Mouse (Mus musculus) left cerebral cortex, postnatal 25 days (tissue): ENCODE measurements around the gene Galntl6. TPM values are rescaled to one million over a fixed set of nuclear protein-coding genes. Genes with fewer than 3 reads are reported as not detected.
"Not testable (repeated sequence)": the region's sequence is repeated elsewhere in the genome, so short reads cannot be mapped to it uniquely, and the experiment has no call there.

ENCODE experiments used
- DNase-seq, 2 experiments: peaks; one replicate each; pipeline ENCODE4 v3.0.0; 2022; ENCODE audit warnings: low spot score in 2 of 2, mixed read lengths in 1 of 2
- intact Hi-C: fragments of 180-260 bp; cut with DNase I; formaldehyde crosslinking; loops from one replicate; pipeline ENCODE4 v1.15.1; 2025
- total RNA-seq, 2 experiments: library from RNA; stranded (reverse); gene quantifications; 2 replicates each; pipeline ENCODE4 v1.2.3; 2021

Galntl6 gene
- total RNA-seq, 2 experiments from 2014 or later, result 31.5 to 31.7 TPM

- intact Hi-C loops, result no loop called here
Measured at GRCm38 (mm10) chr8:57803821-57804220, 1108.6 kb downstream of the Galntl6 start.

GRCm38 (mm10) chr8:57801197-57801596, 1111.2 kb downstream of the Galntl6 start:
- intact Hi-C loops, result loop anchor here (2.0 kb wide), 2 partner anchors 260 to 370 kb away; no protein-coding TSS in a partner anchor
- no peak for DNase-seq

More at GRCm38 (mm10) chr8:57803821-57804220, 1108.6 kb downstream of the Galntl6 start:
- DNase-seq, result no peak

GRCm38 (mm10) chr8:57800327-57800726, 1112.1 kb downstream of the Galntl6 start:
- DNase-seq, result peak; percentile 88 to 94

GRCm38 (mm10) chr8:57799797-57800204, 1112.6 kb downstream of the Galntl6 start:
- peak; percentile 53 to 72 for DNase-seq

More at GRCm38 (mm10) chr8:57800327-57800726, 1112.1 kb downstream of the Galntl6 start:
- intact Hi-C loops, result loop anchor here (1.0 to 2.0 kb wide), 3 partner anchors 226 to 370 kb away; no protein-coding TSS in a partner anchor

GRCm38 (mm10) chr8:57793455-57793854, 1119.0 kb downstream of the Galntl6 start:
- intact Hi-C loops, result loop anchor here (5.0 kb wide), 1 partner anchor 141 kb away; the partner anchor contains the start of gene Galnt7
- DNase-seq, result no peak

More at GRCm38 (mm10) chr8:57799797-57800204, 1112.6 kb downstream of the Galntl6 start:
- intact Hi-C loops, result loop anchor here (1.0 to 2.0 kb wide), 3 partner anchors 226 to 369 kb away; no protein-coding TSS in a partner anchor

GRCm38 (mm10) chr8:57792246-57792645, 1120.2 kb downstream of the Galntl6 start:
- DNase-seq, result peak; percentile 28 to 38
- intact Hi-C loops, result loop anchor here (5.0 kb wide), 1 partner anchor 140 kb away; the partner anchor contains the start of gene Galnt7

- DNase-seq, result peak; percentile 37 to 58
Measured at GRCm38 (mm10) chr8:57791309-57791721, 1121.1 kb downstream of the Galntl6 start.

GRCm38 (mm10) chr8:57779551-57779950, 1132.9 kb downstream of the Galntl6 start:
- intact Hi-C loops, result no loop called here
- DNase-seq, result no peak

More at GRCm38 (mm10) chr8:57791309-57791721, 1121.1 kb downstream of the Galntl6 start:
- intact Hi-C loops, result loop anchor here (2.0 to 5.0 kb wide), 2 partner anchors 139 to 217 kb away; partner anchors contain the start of gene Galnt7

- no peak for DNase-seq
- intact Hi-C loops, result no loop called here
Measured at GRCm38 (mm10) chr8:57777988-57778721, 1134.3 kb downstream of the Galntl6 start.

- no peak for DNase-seq
- intact Hi-C loops, result no loop called here
Measured at GRCm38 (mm10) chr8:57776723-57777122, 1135.7 kb downstream of the Galntl6 start.

- peak; percentile 30 to 73 for DNase-seq
- intact Hi-C loops, result no loop called here
Measured at GRCm38 (mm10) chr8:57772732-57773265, 1139.6 kb downstream of the Galntl6 start.

GRCm38 (mm10) chr8:57767541-57767940, 1144.9 kb downstream of the Galntl6 start:
- intact Hi-C loops, result no loop called here
- no peak for DNase-seq

- intact Hi-C loops, result no loop called here
- DNase-seq, result no peak
Measured at GRCm38 (mm10) chr8:57766471-57767065, 1145.9 kb downstream of the Galntl6 start.

GRCm38 (mm10) chr8:57765726-57766351, 1146.6 kb downstream of the Galntl6 start:
- intact Hi-C loops, result no loop called here
- DNase-seq, result peak in 1 of 2 experiments; percentile 16

- DNase-seq, result no peak
- intact Hi-C loops, result no loop called here
Measured at GRCm38 (mm10) chr8:57765192-57765591, 1147.2 kb downstream of the Galntl6 start.

GRCm38 (mm10) chr8:57762622-57763021, 1149.8 kb downstream of the Galntl6 start:
- intact Hi-C loops, DNase-seq: not testable (repeated sequence)

GRCm38 (mm10) chr8:57760921-57761320, 1151.5 kb downstream of the Galntl6 start:
- intact Hi-C loops, result no loop called here
- no peak for DNase-seq

GRCm38 (mm10) chr8:57758857-57759256, 1153.6 kb downstream of the Galntl6 start:
- no peak for DNase-seq
- intact Hi-C loops, result no loop called here

GRCm38 (mm10) chr8:57757476-57757875, 1155.0 kb downstream of the Galntl6 start:
- intact Hi-C loops, result no loop called here
- no peak for DNase-seq

- no peak for DNase-seq
- intact Hi-C loops, result no loop called here
Measured at GRCm38 (mm10) chr8:57754066-57754465, 1158.4 kb downstream of the Galntl6 start.
